Mouse (Mus musculus) forebrain, postnatal 0 days (tissue): ENCODE measurements around the gene Dppa3. TPM values are rescaled to one million over a fixed set of nuclear protein-coding genes. Genes with fewer than 3 reads are reported as not detected.

Experiments
- ATAC-seq: fragments of 200-750 bp; cut with Nextera tagmentation; 2 replicates; pipeline ENCODE4 v1.8.0; 2017; ENCODE audit warnings: mild to moderate bottlenecking, moderate library complexity
- DNase-seq: peaks from one replicate; pipeline ENCODE4 v3.0.0-alpha.2; 2015
- H3K27ac ChIP-seq: fragments of 300-500 bp; sonication (generic); 2 replicates; pipeline ENCODE4 v1.5.1; 2014; ENCODE audit warnings: low read depth, mild to moderate bottlenecking, antibody characterized with exemption, low read length, moderate library complexity, mixed read lengths
- H3K27me3 ChIP-seq: fragments of 300-500 bp; sonication (generic); 2 replicates; pipeline ENCODE4 v1.6.1; 2014; ENCODE audit warnings: mild to moderate bottlenecking, low read length, mixed read lengths; ENCODE audit not compliant: insufficient read depth
- H3K36me3 ChIP-seq: fragments of 300-500 bp; sonication (generic); 2 replicates; pipeline ENCODE4 v1.6.1; 2014; ENCODE audit warnings: mild to moderate bottlenecking, moderate library complexity; ENCODE audit not compliant: insufficient read depth
- H3K4me1 ChIP-seq: fragments of 300-500 bp; sonication (generic); 2 replicates; pipeline ENCODE4 v1.6.1; 2014; ENCODE audit warnings: antibody characterized with exemption; ENCODE audit not compliant: insufficient read depth
- H3K4me2 ChIP-seq: fragments of 300-500 bp; sonication (generic); 2 replicates; pipeline ENCODE4 v1.6.1; 2014; ENCODE audit warnings: low read depth, mild to moderate bottlenecking, moderate library complexity
- H3K4me3 ChIP-seq: fragments of 300-500 bp; sonication (generic); 2 replicates; pipeline ENCODE4 v1.5.1; 2014; ENCODE audit warnings: low read depth, low read length, mixed read lengths
- H3K9ac ChIP-seq: fragments of 300-500 bp; sonication (generic); 2 replicates; pipeline ENCODE4 v1.6.1; 2014; ENCODE audit warnings: mild to moderate bottlenecking
- H3K9me3 ChIP-seq: fragments of 300-500 bp; sonication (generic); 2 replicates; pipeline ENCODE4 v1.6.1; 2016; ENCODE audit warnings: low read length
- CTCF ChIP-seq: sonication (generic); IDR thresholded peaks from 2 replicates; pipeline ENCODE4 v1.5.1; 2016; ENCODE audit warnings: antibody characterized with exemption, control low read depth, low read depth
- WGBS: fragments of 180-500 bp; shearing (Covaris S2); extraction: QIAGEN DNeasy Blood & Tissue Kit; methylation state at CpG from one replicate; pipeline ENCODE4 v1.1.7; 2014; 5-methylcytosine and 5-hydroxymethylcytosine counted together
- polyA plus RNA-seq: library from polyadenylated mRNA; unstranded; fragments of >200 nt; fragmentation: Nextera tagmentation; extraction: Ambion mirVana; gene quantifications from 2 replicates; pipeline ENCODE4 v1.2.1, GENCODE M21; 2015
- total RNA-seq: library from RNA; depleted of rRNA; stranded (reverse); fragments of >200 nt; gene quantifications from 2 replicates; pipeline ENCODE4 v1.2.3, GENCODE M21; 2014

Gene Dppa3
- total and polyA plus RNA-seq, 2 experiments from 2014 or later, result not detected

DNA sequence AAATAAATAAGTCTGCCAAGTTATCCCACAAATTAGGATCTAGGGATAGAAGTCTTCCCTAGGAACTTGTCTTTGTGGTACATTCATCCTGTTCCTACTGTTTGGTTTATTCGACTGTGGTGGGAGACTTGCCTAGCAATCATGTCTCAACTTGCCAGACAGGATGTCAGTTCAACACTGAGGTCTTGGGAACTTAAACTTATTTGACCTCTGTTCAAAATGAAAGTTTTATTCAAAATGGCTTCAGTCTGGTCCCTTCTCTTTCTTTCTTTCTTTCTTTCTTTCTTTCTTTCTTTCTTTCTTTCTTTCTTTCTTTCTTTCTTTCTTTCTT lies 23.3 kb upstream of the Dppa3 start:
- DNase-seq (no peak), ATAC-seq (no peak)
- H3K4me3 ChIP-seq, result 0 out of 2 replicates have a peak overlapping the region, but pooled peaks have one; percentile 40
- no peaks in the 10 kb centered on the region for H3K36me3 ChIP-seq
- H3K4me2 ChIP-seq, result peak overlapping the region; percentile 58; the same call in 1 of the 2 replicates
- TF ChIP-seq CTCF, result no peak
- WGBS, result 43% methylated on average over 1 of the region's 1 CpGs
- H3K9me3 ChIP-seq, result no peaks in the 10 kb centered on the region
- no peaks in the 10 kb centered on the region for H3K4me1 ChIP-seq
- H3K9ac ChIP-seq, result no peak overlapping the region
- H3K27ac ChIP-seq, result no peak overlapping the region
- no peaks in the 10 kb centered on the region for H3K27me3 ChIP-seq

DNA sequence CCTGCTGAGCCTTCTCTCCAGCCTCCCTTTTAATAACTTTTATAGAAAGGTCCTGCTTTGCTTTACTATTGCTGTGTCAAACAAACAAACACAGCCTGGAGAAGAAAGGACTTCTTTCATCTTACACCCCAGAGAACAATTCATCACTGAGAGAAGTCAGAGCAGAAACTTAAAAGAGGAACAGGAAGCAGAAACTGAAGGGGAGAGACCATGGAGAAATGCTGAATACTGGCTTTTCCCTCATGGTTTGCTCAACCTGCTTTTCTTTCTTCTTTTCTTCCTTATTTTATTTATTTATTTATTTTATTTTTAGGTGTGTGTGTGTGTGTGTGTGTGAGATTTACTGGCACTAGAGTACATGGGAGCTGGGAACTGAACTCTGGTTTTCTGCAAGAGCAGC lies 21.9 kb upstream of the Dppa3 start:
- no peak for DNase-seq
- Histone ChIP-seq H3K9me3 (no peaks in the 10 kb centered on the region), H3K27me3 (no peaks in the 10 kb centered on the region), H3K9ac (no peak overlapping the region), H3K36me3 (no peaks in the 10 kb centered on the region), H3K4me1 (no peaks in the 10 kb centered on the region), H3K27ac (no peak overlapping the region), H3K4me3 (no peak overlapping the region), H3K4me2 (no peak overlapping the region)
- ATAC-seq, result no peak
- no peak for TF ChIP-seq CTCF

DNA sequence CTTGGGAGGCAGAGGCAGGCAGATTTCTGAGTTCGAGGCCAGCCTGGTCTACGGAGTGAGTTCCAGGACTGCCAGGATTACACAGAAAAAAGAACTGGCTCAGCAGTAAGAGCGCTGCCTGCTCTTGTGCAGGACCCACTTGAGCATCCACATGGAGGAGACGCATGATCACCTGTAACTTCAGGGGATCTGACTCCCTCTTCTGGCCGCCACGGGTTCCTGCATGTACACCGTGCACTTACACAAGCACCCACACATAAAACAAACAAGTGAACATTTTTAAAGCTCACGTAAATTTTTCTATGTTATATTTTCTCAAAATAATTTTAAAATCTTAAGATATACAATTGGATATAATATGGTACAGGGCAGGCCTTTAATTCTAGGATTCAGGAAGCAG lies 20.7 kb upstream of the Dppa3 start:
- Histone ChIP-seq H3K4me3 (no peak overlapping the region), H3K4me2 (no peak overlapping the region), H3K9ac (no peak overlapping the region), H3K9me3 (no peaks in the 10 kb centered on the region), H3K27me3 (no peaks in the 10 kb centered on the region), H3K36me3 (no peaks in the 10 kb centered on the region), H3K4me1 (no peaks in the 10 kb centered on the region), H3K27ac (no peak overlapping the region)
- DNase-seq (no peak), ATAC-seq (no peak)
- 95% methylated on average over 8 of the region's 8 CpGs for WGBS
- TF ChIP-seq CTCF, result no peak

DNA sequence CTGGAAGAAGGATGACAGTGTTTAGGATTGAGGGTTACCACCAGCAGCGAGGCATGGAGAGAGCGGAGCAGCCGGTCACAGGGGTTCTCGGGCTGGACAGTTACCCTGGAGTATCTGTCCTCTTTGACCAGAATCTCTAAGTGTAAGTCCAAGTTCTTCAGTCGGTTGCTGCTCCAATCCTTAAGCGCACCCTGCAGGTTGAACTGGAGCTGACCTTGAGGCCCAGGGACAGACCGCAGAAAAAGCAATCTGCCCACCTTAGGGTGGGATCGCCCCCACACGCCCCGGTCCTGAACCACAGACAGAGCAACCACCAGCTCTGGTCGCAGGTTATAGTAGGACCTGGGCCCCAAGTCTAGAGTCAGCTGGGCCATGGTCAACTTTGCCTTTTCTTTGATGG lies 19.5 kb upstream of the Dppa3 start:
- H3K4me1 ChIP-seq, result no peaks in the 10 kb centered on the region
- WGBS, result 95% methylated on average over 11 of the region's 11 CpGs
- H3K27me3 ChIP-seq, result no peaks in the 10 kb centered on the region
- no peak overlapping the region for H3K4me2 ChIP-seq
- ATAC-seq (no peak), DNase-seq (no peak)
- H3K4me3 ChIP-seq, result no peak overlapping the region
- H3K36me3 ChIP-seq, result no peaks in the 10 kb centered on the region
- H3K9ac ChIP-seq, result no peak overlapping the region
- no peaks in the 10 kb centered on the region for H3K9me3 ChIP-seq
- H3K27ac ChIP-seq, result no peak overlapping the region
- TF ChIP-seq CTCF, result no peak

DNA sequence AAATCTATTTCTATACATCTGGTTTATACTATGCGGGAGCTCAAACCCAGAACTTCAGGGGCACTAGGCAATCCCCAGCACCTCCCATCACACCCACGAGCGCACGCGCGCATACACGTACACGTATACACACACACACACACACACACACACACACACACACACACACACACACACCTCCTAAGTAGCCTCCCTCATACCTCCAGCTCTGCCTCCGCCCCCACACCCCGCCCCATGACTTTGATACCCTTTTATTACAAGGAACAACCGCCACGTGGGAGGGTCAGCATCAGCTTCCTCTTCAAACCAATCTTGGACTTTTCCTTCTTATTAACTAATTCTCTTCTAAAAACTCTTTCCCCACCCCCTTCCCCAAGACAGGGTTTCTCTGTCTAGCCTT lies 18.5 kb upstream of the Dppa3 start:
- Histone ChIP-seq H3K9me3 (no peaks in the 10 kb centered on the region), H3K4me1 (no peaks in the 10 kb centered on the region), H3K27ac (no peak overlapping the region), H3K9ac (no peak overlapping the region), H3K4me3 (no peak overlapping the region), H3K27me3 (no peaks in the 10 kb centered on the region), H3K36me3 (no peaks in the 10 kb centered on the region), H3K4me2 (no peak overlapping the region)
- no peak for ATAC-seq
- TF ChIP-seq CTCF, result no peak
- no peak for DNase-seq
- WGBS, result 96% methylated on average over 12 of the region's 12 CpGs

DNA sequence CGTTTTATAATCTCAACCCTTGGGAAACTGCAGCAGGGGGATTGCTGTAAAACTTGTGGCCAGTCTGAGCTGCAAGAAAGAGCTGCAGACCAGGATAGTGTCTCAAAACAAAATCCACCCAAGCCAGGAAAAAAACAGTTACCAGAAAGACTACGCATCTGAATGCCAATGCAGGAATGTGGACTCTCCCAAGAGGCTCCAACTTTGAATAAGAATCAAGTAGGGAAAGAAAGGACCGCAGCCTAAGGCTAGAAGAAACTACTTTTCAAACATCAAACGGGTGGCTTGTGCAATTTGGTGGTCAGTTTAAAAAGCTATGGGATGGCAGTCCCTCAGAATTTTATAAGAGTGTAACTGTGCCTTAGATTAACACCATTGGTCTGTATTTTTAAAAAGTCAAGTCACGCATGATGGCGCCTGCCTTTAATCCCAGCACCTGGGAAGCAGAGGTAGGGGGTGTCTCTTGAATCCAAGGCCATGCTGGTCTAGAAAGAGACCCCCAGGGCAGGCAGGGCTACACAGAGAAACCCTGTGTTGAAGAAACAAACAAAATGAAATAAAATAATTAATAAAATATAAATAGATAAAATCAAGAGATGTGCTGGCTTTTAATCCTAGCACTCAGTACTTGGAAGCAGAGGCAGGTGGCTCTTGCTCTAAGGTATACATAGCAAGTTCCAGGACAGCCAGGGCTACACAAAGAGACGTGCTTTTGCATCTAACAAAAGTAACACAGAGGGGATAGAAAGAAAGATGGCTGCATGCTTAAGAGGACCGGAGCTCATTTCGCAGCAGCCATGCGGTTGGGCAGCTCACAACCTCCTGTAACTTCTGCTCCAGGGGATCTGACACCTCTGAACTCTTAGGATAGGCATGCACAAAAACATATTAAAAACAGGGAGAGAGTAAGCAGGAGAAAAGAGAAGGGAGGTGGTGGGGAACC lies 17.5 kb upstream of the Dppa3 start:
- TF ChIP-seq CTCF, result no peak
- no peaks in the 10 kb centered on the region for H3K27me3 ChIP-seq
- H3K4me3 ChIP-seq, result no peak overlapping the region
- DNase-seq, result no peak
- ATAC-seq, result no peak
- H3K36me3 ChIP-seq, result no peaks in the 10 kb centered on the region
- WGBS, result 79% methylated on average over 10 of the region's 10 CpGs
- H3K9ac ChIP-seq, result no peak overlapping the region
- no peak overlapping the region for H3K27ac ChIP-seq
- no peaks in the 10 kb centered on the region for H3K4me1 ChIP-seq
- no peaks in the 10 kb centered on the region for H3K9me3 ChIP-seq
- H3K4me2 ChIP-seq, result no peak overlapping the region

DNA sequence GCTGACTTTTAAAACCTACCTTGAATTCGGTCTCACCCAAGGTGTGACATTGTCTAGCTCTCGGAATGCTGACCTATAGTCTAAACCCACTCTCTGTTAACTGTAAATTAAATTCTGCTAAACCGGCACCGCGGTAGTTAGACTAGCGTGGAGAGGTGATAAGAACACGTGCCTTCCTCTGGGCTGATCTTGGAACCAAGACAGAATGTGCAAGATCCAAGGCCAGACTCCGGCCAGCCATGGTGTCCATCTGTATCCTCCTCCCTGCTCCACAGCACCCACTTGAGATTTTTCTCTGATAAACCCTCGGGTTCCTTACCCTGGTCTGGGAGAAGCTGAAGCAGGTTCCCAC lies 16.9 kb upstream of the Dppa3 start:
- ATAC-seq (no peak), DNase-seq (no peak)
- Histone ChIP-seq H3K4me2 (no peak overlapping the region), H3K36me3 (no peaks in the 10 kb centered on the region), H3K4me3 (no peak overlapping the region), H3K27ac (no peak overlapping the region), H3K9ac (no peak overlapping the region), H3K9me3 (no peaks in the 10 kb centered on the region), H3K27me3 (no peaks in the 10 kb centered on the region), H3K4me1 (no peaks in the 10 kb centered on the region)
- no peak for TF ChIP-seq CTCF
- 81% methylated on average over 9 of the region's 9 CpGs for WGBS
